Mouse (Mus musculus): ENCODE measurements around the gene Artn. TPM values are rescaled to one million over a fixed set of nuclear protein-coding genes. Genes with fewer than 3 reads are reported as not detected.

Gene Artn
- 0.89 and 1.2 TPM in 2 replicates for polyA plus RNA-seq (2012; rRNA removed)

DNA sequence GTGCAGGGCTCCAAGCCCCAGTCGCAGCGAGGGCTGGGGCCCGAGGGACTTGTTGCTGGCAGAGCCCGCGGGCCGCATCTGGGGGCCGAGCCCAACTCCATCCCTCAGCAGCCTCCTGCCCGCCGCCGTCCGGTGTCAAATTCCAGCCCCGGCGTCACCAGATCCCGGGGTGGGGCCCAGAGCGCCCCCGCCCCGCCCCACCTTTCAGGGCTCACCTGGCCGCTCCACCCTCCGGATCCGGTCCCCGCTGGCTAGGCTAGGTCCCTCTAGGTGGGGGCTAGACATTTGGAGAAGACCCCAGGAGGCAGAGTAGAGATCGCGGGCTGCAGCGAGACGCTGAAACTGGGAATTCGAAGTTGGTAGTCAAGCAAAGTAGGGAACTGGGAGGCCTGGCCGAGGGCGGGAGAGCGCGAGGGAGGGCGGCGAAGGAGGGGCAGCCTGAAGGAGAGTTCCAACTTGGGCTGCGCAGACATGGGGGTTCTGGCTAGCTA is at the start of gene Artn:
Artn (minus strand) TSS at position 373 of the 491 bp plus-strand sequence.
- 9% methylated on average over 33 of the region's 33 CpGs for WGBS
- peaks cover 2% of the 10 kb centered on the region; the same call in 1 of the 2 replicates for H3K36me3 ChIP-seq (ENCODE audit: control insufficient read depth, insufficient read depth, low read length)
- no peak within 1 kb of the TSS for H3K4me3 ChIP-seq (ENCODE audit: extremely low read depth, insufficient read depth, insufficient read length)
- DNase-seq (ENCODE audit: low read depth in 1 of 2, low spot score in 2 of 2), result no peak
- 0 out of 2 replicates have a peak within 1 kb of the TSS, but pooled peaks have one; percentile 6 for H3K27ac ChIP-seq (ENCODE audit: insufficient read depth, low read length)
- peaks cover 17% of the 10 kb centered on the region for H3K27me3 ChIP-seq (ENCODE audit: control insufficient read depth, insufficient read depth, low read length)
- peaks cover 12% of the 10 kb centered on the region for H3K4me1 ChIP-seq (ENCODE audit: control insufficient read depth, insufficient read depth, insufficient read length)
- TF ChIP-seq POLR2A (IDR thresholded peaks at IDR 0.05; ENCODE audit: low read depth, low read length), result no peak
- TF ChIP-seq CTCF (IDR thresholded peaks at IDR 0.05; ENCODE audit: extremely low read depth, insufficient read depth, insufficient read length, insufficient replicate concordance), result no peak

DNA sequence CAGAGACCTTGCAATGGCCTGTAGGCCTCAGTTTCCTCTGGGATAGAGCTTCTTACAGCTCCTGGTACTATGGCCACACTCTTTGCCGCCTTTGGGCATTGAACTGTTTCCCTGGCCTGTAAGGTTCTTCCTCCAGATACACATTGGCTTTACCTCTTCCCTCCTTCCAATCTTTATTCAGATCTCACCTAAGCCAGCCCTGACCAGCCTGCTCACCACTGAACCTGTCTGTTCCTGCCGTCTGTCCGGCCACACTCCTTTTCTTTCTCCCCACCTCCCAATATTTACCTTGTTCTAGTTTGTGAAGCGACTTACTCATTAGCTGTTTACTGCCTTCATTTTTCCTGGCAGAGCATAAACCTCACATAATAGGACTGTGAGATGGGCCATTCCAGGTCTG is 49.6 kb upstream of the Artn start:
- Histone ChIP-seq H3K27me3 (ENCODE audit: control insufficient read depth, insufficient read depth, low read length) (no peaks in the 10 kb centered on the region), H3K4me1 (ENCODE audit: control insufficient read depth, insufficient read depth, insufficient read length) (no peaks in the 10 kb centered on the region), H3K4me3 (ENCODE audit: extremely low read depth, insufficient read depth, insufficient read length) (no peak overlapping the region), H3K27ac (ENCODE audit: insufficient read depth, low read length) (no peak overlapping the region), H3K36me3 (ENCODE audit: control insufficient read depth, insufficient read depth, low read length) (no peaks in the 10 kb centered on the region)
- TF ChIP-seq POLR2A (IDR thresholded peaks at IDR 0.05; ENCODE audit: low read depth, low read length) (no peak), CTCF (IDR thresholded peaks at IDR 0.05; ENCODE audit: extremely low read depth, insufficient read depth, insufficient read length, insufficient replicate concordance) (no peak)
- no peak for DNase-seq (ENCODE audit: low read depth in 1 of 2, low spot score in 2 of 2)
- 95% methylated on average over 4 of the region's 4 CpGs for whole genome bisulfite sequencing

- H3K4me1 ChIP-seq (ENCODE audit: control insufficient read depth, insufficient read depth, insufficient read length), result no peaks in the 10 kb centered on the region
- no peak for TF ChIP-seq POLR2A (IDR thresholded peaks at IDR 0.05; ENCODE audit: low read depth, low read length)
- no peak for TF ChIP-seq CTCF (IDR thresholded peaks at IDR 0.05; ENCODE audit: extremely low read depth, insufficient read depth, insufficient read length, insufficient replicate concordance)
- DNase-seq (ENCODE audit: low read depth in 1 of 2, low spot score in 2 of 2), result no peak
- WGBS, result 86% methylated on average over 9 of the region's 9 CpGs
- H3K27ac ChIP-seq (ENCODE audit: insufficient read depth, low read length), result no peak overlapping the region
- no peaks in the 10 kb centered on the region for H3K27me3 ChIP-seq (ENCODE audit: control insufficient read depth, insufficient read depth, low read length)
- H3K36me3 ChIP-seq (ENCODE audit: control insufficient read depth, insufficient read depth, low read length), result no peaks in the 10 kb centered on the region
- H3K4me3 ChIP-seq (ENCODE audit: extremely low read depth, insufficient read depth, insufficient read length), result no peak overlapping the region
Measured at GRCm38 (mm10) chr4:117978282-117978681, 48.7 kb upstream of the Artn start.

GRCm38 (mm10) chr4:117977841-117978240 is 48.3 kb upstream of the Artn start:
- Histone ChIP-seq H3K4me3 (ENCODE audit: extremely low read depth, insufficient read depth, insufficient read length) (no peak overlapping the region), H3K4me1 (ENCODE audit: control insufficient read depth, insufficient read depth, insufficient read length) (no peaks in the 10 kb centered on the region), H3K27ac (ENCODE audit: insufficient read depth, low read length) (no peak overlapping the region), H3K27me3 (ENCODE audit: control insufficient read depth, insufficient read depth, low read length) (no peaks in the 10 kb centered on the region), H3K36me3 (ENCODE audit: control insufficient read depth, insufficient read depth, low read length) (no peaks in the 10 kb centered on the region)
- 93% methylated on average over 11 of the region's 11 CpGs for WGBS
- DNase-seq (ENCODE audit: low read depth in 1 of 2, low spot score in 2 of 2), result no peak
- TF ChIP-seq CTCF (IDR thresholded peaks at IDR 0.05; ENCODE audit: extremely low read depth, insufficient read depth, insufficient read length, insufficient replicate concordance) (no peak), POLR2A (IDR thresholded peaks at IDR 0.05; ENCODE audit: low read depth, low read length) (no peak)

DNA sequence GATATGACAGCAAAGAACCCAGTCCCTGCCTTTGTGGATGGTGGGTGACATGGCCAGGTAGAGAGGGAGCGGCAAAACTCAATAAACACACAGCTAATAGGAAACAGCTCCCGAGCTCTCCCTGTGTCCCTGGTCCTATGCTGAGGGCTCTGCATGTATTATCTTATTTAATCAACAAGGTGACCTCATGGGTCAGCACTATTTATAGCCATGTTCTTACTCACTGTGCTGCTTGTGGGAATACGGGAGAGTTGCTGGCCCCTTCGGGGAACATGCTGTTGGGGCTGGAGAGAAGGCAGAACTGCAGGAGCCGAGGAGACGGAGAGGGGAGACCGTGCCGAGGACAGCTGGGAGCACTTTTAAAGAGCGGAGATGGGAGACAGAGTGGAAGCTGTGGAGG is 47.8 kb upstream of the Artn start:
- no peak overlapping the region for H3K27ac ChIP-seq (ENCODE audit: insufficient read depth, low read length)
- TF ChIP-seq CTCF (IDR thresholded peaks at IDR 0.05; ENCODE audit: extremely low read depth, insufficient read depth, insufficient read length, insufficient replicate concordance) (no peak), POLR2A (IDR thresholded peaks at IDR 0.05; ENCODE audit: low read depth, low read length) (no peak)
- H3K36me3 ChIP-seq (ENCODE audit: control insufficient read depth, insufficient read depth, low read length), result no peaks in the 10 kb centered on the region
- 90% methylated on average over 9 of the region's 9 CpGs for WGBS
- no peaks in the 10 kb centered on the region for H3K4me1 ChIP-seq (ENCODE audit: control insufficient read depth, insufficient read depth, insufficient read length)
- no peak overlapping the region for H3K4me3 ChIP-seq (ENCODE audit: extremely low read depth, insufficient read depth, insufficient read length)
- DNase-seq (ENCODE audit: low read depth in 1 of 2, low spot score in 2 of 2), result no peak
- H3K27me3 ChIP-seq (ENCODE audit: control insufficient read depth, insufficient read depth, low read length), result no peaks in the 10 kb centered on the region

DNA sequence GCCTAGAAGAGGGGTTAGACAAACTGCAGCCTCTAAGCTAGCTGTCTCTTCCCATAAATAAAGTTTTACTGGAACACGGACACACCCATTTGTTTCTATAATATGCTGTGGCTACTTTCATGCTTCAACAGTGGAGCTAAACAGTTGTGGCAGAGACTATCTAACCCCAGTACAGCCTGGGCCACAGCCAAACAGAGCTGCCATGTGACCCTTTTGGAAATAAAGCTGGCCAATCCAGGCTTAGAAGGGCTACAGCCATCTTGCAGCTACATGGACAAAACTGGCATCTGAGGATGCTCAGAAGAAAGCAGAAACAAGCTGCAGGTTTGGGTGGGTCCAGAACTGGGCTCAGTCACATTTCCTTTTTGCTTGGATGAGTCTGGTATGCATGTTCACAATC is 46.3 kb upstream of the Artn start:
- Histone ChIP-seq H3K4me1 (ENCODE audit: control insufficient read depth, insufficient read depth, insufficient read length) (no peaks in the 10 kb centered on the region), H3K36me3 (ENCODE audit: control insufficient read depth, insufficient read depth, low read length) (no peaks in the 10 kb centered on the region), H3K27ac (ENCODE audit: insufficient read depth, low read length) (no peak overlapping the region), H3K4me3 (ENCODE audit: extremely low read depth, insufficient read depth, insufficient read length) (no peak overlapping the region), H3K27me3 (ENCODE audit: control insufficient read depth, insufficient read depth, low read length) (no peaks in the 10 kb centered on the region)
- TF ChIP-seq CTCF (IDR thresholded peaks at IDR 0.05; ENCODE audit: extremely low read depth, insufficient read depth, insufficient read length, insufficient replicate concordance) (no peak), POLR2A (IDR thresholded peaks at IDR 0.05; ENCODE audit: low read depth, low read length) (no peak)
- WGBS, result 91% methylated on average over 1 of the region's 1 CpGs
- no peak for DNase-seq (ENCODE audit: low read depth in 1 of 2, low spot score in 2 of 2)

GRCm38 (mm10) chr4:117974719-117975118 is 45.2 kb upstream of the Artn start:
- Histone ChIP-seq H3K27me3 (ENCODE audit: control insufficient read depth, insufficient read depth, low read length) (no peaks in the 10 kb centered on the region), H3K36me3 (ENCODE audit: control insufficient read depth, insufficient read depth, low read length) (no peaks in the 10 kb centered on the region), H3K27ac (ENCODE audit: insufficient read depth, low read length) (no peak overlapping the region), H3K4me1 (ENCODE audit: control insufficient read depth, insufficient read depth, insufficient read length) (no peaks in the 10 kb centered on the region), H3K4me3 (ENCODE audit: extremely low read depth, insufficient read depth, insufficient read length) (no peak overlapping the region)
- WGBS, result 85% methylated on average over 5 of the region's 5 CpGs
- no peak for DNase-seq (ENCODE audit: low read depth in 1 of 2, low spot score in 2 of 2)
- TF ChIP-seq CTCF (IDR thresholded peaks at IDR 0.05; ENCODE audit: extremely low read depth, insufficient read depth, insufficient read length, insufficient replicate concordance), result no peak
- TF ChIP-seq POLR2A (IDR thresholded peaks at IDR 0.05; ENCODE audit: low read depth, low read length), result no peak

All from spleen, adult 2 months (tissue).